Mouse (Mus musculus): ENCODE data around the gene Magi2. TPM values are rescaled to one million over a fixed set of nuclear protein-coding genes. Genes with fewer than 3 reads are reported as not detected.
"Not testable (repeated sequence)": the region's sequence is repeated elsewhere in the genome, so short reads cannot be mapped to it uniquely, and the experiment has no call there.

The Magi2 gene
- polyA plus RNA-seq, 1 experiment from 2014 or later, result 5.0 TPM

- H3K27me3 ChIP-seq (replicated peaks); ATAC-seq (ENCODE audit: insufficient read depth, low FRiP score, low read depth); H3K4me3 ChIP-seq (replicated peaks); H3K9ac ChIP-seq; H3K36me3 ChIP-seq; H3K27ac ChIP-seq; H3K4me2 ChIP-seq; H3K9me3 ChIP-seq; H3K4me1 ChIP-seq: not testable (repeated sequence)
- 81% methylated on average over 4 of the region's 4 CpGs for WGBS
These were observed 1496.4 kb downstream of the Magi2 start for GRCm38 (mm10) chr5:20723226-20723625.

GRCm38 (mm10) chr5:20738795-20739194 is 1512.0 kb downstream of the Magi2 start:
- Histone ChIP-seq H3K4me3 (replicated peaks) (no peak overlapping the region), H3K9ac (no peak overlapping the region), H3K27ac (no peak overlapping the region), H3K4me2 (no peak overlapping the region), H3K36me3 (no peaks in the 10 kb centered on the region), H3K4me1 (no peaks in the 10 kb centered on the region), H3K9me3 (no peaks in the 10 kb centered on the region), H3K27me3 (replicated peaks) (no peaks in the 10 kb centered on the region)
- ATAC-seq (ENCODE audit: insufficient read depth, low FRiP score, low read depth), result no peak
- WGBS, result 25% methylated on average over 2 of the region's 2 CpGs

GRCm38 (mm10) chr5:20741193-20741592 is 1514.4 kb downstream of the Magi2 start:
- Histone ChIP-seq H3K4me3 (replicated peaks) (no peak overlapping the region), H3K27ac (no peak overlapping the region), H3K9me3 (no peaks in the 10 kb centered on the region), H3K27me3 (replicated peaks) (no peaks in the 10 kb centered on the region), H3K4me1 (no peaks in the 10 kb centered on the region), H3K4me2 (no peak overlapping the region), H3K9ac (no peak overlapping the region), H3K36me3 (no peaks in the 10 kb centered on the region)
- 0 out of 2 replicates have a peak, but pooled peaks have one; percentile 31 for ATAC-seq (ENCODE audit: insufficient read depth, low FRiP score, low read depth)
- 57% methylated on average over 6 of the region's 6 CpGs for WGBS

- ATAC-seq (ENCODE audit: insufficient read depth, low FRiP score, low read depth), result no peak
- no peaks in the 10 kb centered on the region for H3K36me3 ChIP-seq
These were observed 1515.1 kb downstream of the Magi2 start for GRCm38 (mm10) chr5:20741936-20742335.

GRCm38 (mm10) chr5:20748142-20748541 is 1521.3 kb downstream of the Magi2 start:
- H3K4me3 ChIP-seq (replicated peaks), result no peak overlapping the region
- no peaks in the 10 kb centered on the region for H3K4me1 ChIP-seq
- no peak overlapping the region for H3K4me2 ChIP-seq
- no peak overlapping the region for H3K27ac ChIP-seq
- H3K27me3 ChIP-seq (replicated peaks), result no peaks in the 10 kb centered on the region
- no peaks in the 10 kb centered on the region for H3K36me3 ChIP-seq
- no peaks in the 10 kb centered on the region for H3K9me3 ChIP-seq
- no peak for ATAC-seq (ENCODE audit: insufficient read depth, low FRiP score, low read depth)
- WGBS, result 69% methylated on average over 4 of the region's 4 CpGs
- no peak overlapping the region for H3K9ac ChIP-seq

More at GRCm38 (mm10) chr5:20741936-20742335, 1515.1 kb downstream of the Magi2 start:
- Histone ChIP-seq H3K4me3 (replicated peaks) (no peak overlapping the region), H3K4me1 (no peaks in the 10 kb centered on the region), H3K4me2 (no peak overlapping the region), H3K9ac (no peak overlapping the region), H3K9me3 (no peaks in the 10 kb centered on the region), H3K27me3 (replicated peaks) (no peaks in the 10 kb centered on the region), H3K27ac (no peak overlapping the region)
- WGBS, result 91% methylated on average over 8 of the region's 8 CpGs

- H3K4me1 ChIP-seq, result no peaks in the 10 kb centered on the region
- no peak overlapping the region for H3K4me2 ChIP-seq
- WGBS, result 88% methylated on average over 8 of the region's 8 CpGs
- H3K27ac ChIP-seq, result no peak overlapping the region
- H3K9me3 ChIP-seq, result no peaks in the 10 kb centered on the region
- H3K36me3 ChIP-seq, result no peaks in the 10 kb centered on the region
- no peak overlapping the region for H3K9ac ChIP-seq
- H3K27me3 ChIP-seq (replicated peaks), result no peaks in the 10 kb centered on the region
- no peak for ATAC-seq (ENCODE audit: insufficient read depth, low FRiP score, low read depth)
- H3K4me3 ChIP-seq (replicated peaks), result no peak overlapping the region
These were observed 1522.0 kb downstream of the Magi2 start for GRCm38 (mm10) chr5:20748856-20749255.

GRCm38 (mm10) chr5:20749535-20749934 is 1522.7 kb downstream of the Magi2 start:
- Histone ChIP-seq H3K4me3 (replicated peaks) (no peak overlapping the region), H3K4me1 (no peaks in the 10 kb centered on the region), H3K4me2 (no peak overlapping the region), H3K27me3 (replicated peaks) (no peaks in the 10 kb centered on the region), H3K9ac (no peak overlapping the region), H3K9me3 (no peaks in the 10 kb centered on the region), H3K27ac (no peak overlapping the region), H3K36me3 (no peaks in the 10 kb centered on the region)
- 77% methylated on average over 3 of the region's 3 CpGs for WGBS
- no peak for ATAC-seq (ENCODE audit: insufficient read depth, low FRiP score, low read depth)

- no peaks in the 10 kb centered on the region for H3K4me1 ChIP-seq
- H3K36me3 ChIP-seq, result no peaks in the 10 kb centered on the region
- no peak for ATAC-seq (ENCODE audit: insufficient read depth, low FRiP score, low read depth)
- no peak overlapping the region for H3K27ac ChIP-seq
- no peaks in the 10 kb centered on the region for H3K9me3 ChIP-seq
- H3K27me3 ChIP-seq (replicated peaks), result no peaks in the 10 kb centered on the region
- H3K9ac ChIP-seq, result no peak overlapping the region
- WGBS, result 72% methylated on average over 7 of the region's 7 CpGs
- H3K4me2 ChIP-seq, result no peak overlapping the region
- H3K4me3 ChIP-seq (replicated peaks), result no peak overlapping the region
These were observed 1524.2 kb downstream of the Magi2 start for GRCm38 (mm10) chr5:20751000-20751399.

- Histone ChIP-seq H3K36me3 (no peaks in the 10 kb centered on the region), H3K9ac (no peak overlapping the region), H3K4me2 (no peak overlapping the region), H3K4me1 (no peaks in the 10 kb centered on the region), H3K9me3 (no peaks in the 10 kb centered on the region), H3K27ac (no peak overlapping the region), H3K27me3 (replicated peaks) (no peaks in the 10 kb centered on the region), H3K4me3 (replicated peaks) (no peak overlapping the region)
- ATAC-seq (ENCODE audit: insufficient read depth, low FRiP score, low read depth), result no peak
- WGBS, result 51% methylated on average over 7 of the region's 7 CpGs
These were observed 1524.9 kb downstream of the Magi2 start for GRCm38 (mm10) chr5:20751696-20752095.

- H3K9me3 ChIP-seq, result no peaks in the 10 kb centered on the region
- ATAC-seq (ENCODE audit: insufficient read depth, low FRiP score, low read depth), result no peak
- no peaks in the 10 kb centered on the region for H3K4me1 ChIP-seq
- H3K27me3 ChIP-seq (replicated peaks), result no peaks in the 10 kb centered on the region
- H3K9ac ChIP-seq, result no peak overlapping the region
- no peaks in the 10 kb centered on the region for H3K36me3 ChIP-seq
- no peak overlapping the region for H3K4me2 ChIP-seq
- H3K4me3 ChIP-seq (replicated peaks), result no peak overlapping the region
- no peak overlapping the region for H3K27ac ChIP-seq
- 31% methylated on average over 2 of the region's 2 CpGs for WGBS
These were observed 1526.3 kb downstream of the Magi2 start for GRCm38 (mm10) chr5:20753096-20753495.

- H3K27me3 ChIP-seq (replicated peaks), result no peaks in the 10 kb centered on the region
- H3K4me2 ChIP-seq, result no peak overlapping the region
- no peaks in the 10 kb centered on the region for H3K36me3 ChIP-seq
- no peaks in the 10 kb centered on the region for H3K9me3 ChIP-seq
- H3K27ac ChIP-seq, result no peak overlapping the region
- ATAC-seq (ENCODE audit: insufficient read depth, low FRiP score, low read depth), result no peak
- H3K4me3 ChIP-seq (replicated peaks), result no peak overlapping the region
- H3K4me1 ChIP-seq, result no peaks in the 10 kb centered on the region
- WGBS, result 64% methylated on average over 5 of the region's 5 CpGs
- no peak overlapping the region for H3K9ac ChIP-seq
These were observed 1527.1 kb downstream of the Magi2 start for GRCm38 (mm10) chr5:20753963-20754362.
